Mouse (Mus musculus) liver, embryonic 14.5 days (tissue): ENCODE data around the gene Olfm1. TPM values are rescaled to one million over a fixed set of nuclear protein-coding genes. Genes with fewer than 3 reads are reported as not detected.

ENCODE experiments used
- ATAC-seq: fragments of 200-750 bp; cut with Nextera tagmentation; 2 replicates; pipeline ENCODE4 v1.8.0; 2017; ENCODE audit warnings: moderate number of reproducible peaks, mild to moderate bottlenecking, moderate library complexity; ENCODE audit not compliant: insufficient read depth
- DNase-seq, 3 experiments: peaks; one replicate each; pipeline ENCODE4 v3.0.0-alpha.2; 2012 to 2013; ENCODE audit warnings: low read depth in 3 of 3, low spot score in 3 of 3
- H3K27ac ChIP-seq: fragments of 300-500 bp; sonication (generic); 2 replicates; pipeline ENCODE4 v1.5.1; 2014; ENCODE audit warnings: moderate library complexity, mild to moderate bottlenecking, control low read depth, inconsistent platforms
- H3K27me3 ChIP-seq: fragments of 300-500 bp; sonication (generic); 2 replicates; pipeline ENCODE4 v1.6.1; 2014; ENCODE audit warnings: mild to moderate bottlenecking, low read length, moderate library complexity; ENCODE audit not compliant: control insufficient read depth, insufficient read depth
- H3K36me3 ChIP-seq: fragments of 300-500 bp; sonication (generic); replicated peaks from 2 replicates; pipeline ENCODE4 v1.6.1; 2014; ENCODE audit warnings: low read depth; ENCODE audit not compliant: control insufficient read depth, insufficient read depth
- H3K4me1 ChIP-seq, 2 experiments: fragments of 200-500 bp in 1 of 2; fragments of 300-500 bp in 1 of 2; sonication (generic) in 1 of 2; replicated peaks; 2 replicates each; pipeline ENCODE4 v1.6.1; 2012 to 2014; ENCODE audit warnings: antibody characterized with exemption in 1 of 2, inconsistent platforms in 1 of 2, low read length in 1 of 2; ENCODE audit not compliant: control insufficient read depth in 2 of 2, insufficient read depth in 2 of 2
- H3K4me2 ChIP-seq: fragments of 300-500 bp; sonication (generic); 2 replicates; pipeline ENCODE4 v1.6.1; 2014; ENCODE audit warnings: low read depth, mild to moderate bottlenecking, control low read depth, moderate library complexity
- H3K4me3 ChIP-seq, 2 experiments: fragments of 200-500 bp in 1 of 2; fragments of 300-500 bp in 1 of 2; sonication (generic) in 1 of 2; 2 replicates each; pipeline ENCODE4 v1.5.1; 2012 to 2014; ENCODE audit warnings: low read depth in 2 of 2, low read length in 2 of 2, mild to moderate bottlenecking in 2 of 2, control low read depth in 1 of 2, inconsistent platforms in 1 of 2, moderate library complexity in 1 of 2; ENCODE audit not compliant: insufficient read depth in 1 of 2
- H3K9ac ChIP-seq: fragments of 300-500 bp; sonication (generic); replicated peaks from 2 replicates; pipeline ENCODE4 v1.6.1; 2014; ENCODE audit warnings: mild to moderate bottlenecking, control low read depth, moderate library complexity
- H3K9me3 ChIP-seq: fragments of 300-500 bp; sonication (generic); 2 replicates; pipeline ENCODE4 v1.6.1; 2016; ENCODE audit warnings: low read length, mixed read lengths; ENCODE audit not compliant: control insufficient read depth
- CTCF ChIP-seq: IDR thresholded peaks from 2 replicates; pipeline ENCODE4 v1.5.1; 2016; ENCODE audit warnings: antibody characterized with exemption, low read depth, control low read depth
- EP300 ChIP-seq: IDR thresholded peaks from 2 replicates; pipeline ENCODE4 v1.6.1; 2016; ENCODE audit warnings: antibody characterized with exemption, low read depth
- WGBS: fragments of 180-500 bp; shearing (Covaris S2); extraction: QIAGEN DNeasy Blood & Tissue Kit; methylation state at CpG from one replicate; pipeline ENCODE4 v1.1.7; 2014; ENCODE audit not compliant: insufficient replicate concordance; 5-methylcytosine and 5-hydroxymethylcytosine counted together
- polyA plus RNA-seq, 2 experiments: library from polyadenylated mRNA; depleted of rRNA in 1 of 2; stranded (reverse) in 1 of 2; unstranded in 1 of 2; fragments of >200 nt; fragmentation: Nextera tagmentation in 1 of 2; extraction: Ambion mirVana in 1 of 2; gene quantifications; 2 replicates each; pipeline versions ENCODE4 v1.2.1 to v1.2.3; 2012 to 2014

The Olfm1 gene
- polyA plus RNA-seq, 2 experiments, result 2.5 to 2.6 TPM

GRCm38 (mm10) chr2:28270561-28270960 lies 77.8 kb downstream of the Olfm1 start:
- no peak for TF ChIP-seq EP300
- TF ChIP-seq CTCF, result no peak
- Histone ChIP-seq H3K4me3 (no peak overlapping the region), H3K9me3 (no peaks in the 10 kb centered on the region), H3K27ac (no peak overlapping the region), H3K36me3 (no peaks in the 10 kb centered on the region), H3K9ac (no peak overlapping the region), H3K27me3 (no peaks in the 10 kb centered on the region), H3K4me2 (no peak overlapping the region), H3K4me1 (no peaks in the 10 kb centered on the region)
- DNase-seq (no peak), ATAC-seq (no peak)
- WGBS, result 26% methylated on average over 4 of the region's 4 CpGs

GRCm38 (mm10) chr2:28272218-28272965 lies 79.6 kb downstream of the Olfm1 start:
- no peaks in the 10 kb centered on the region for H3K36me3 ChIP-seq
- ATAC-seq (no peak), DNase-seq (no peak)
- no peak overlapping the region for H3K9ac ChIP-seq
- no peaks in the 10 kb centered on the region for H3K9me3 ChIP-seq
- H3K4me1 ChIP-seq, result no peaks in the 10 kb centered on the region
- 60% methylated on average over 11 of the region's 11 CpGs for WGBS
- TF ChIP-seq EP300 (no peak), CTCF (no peak)
- H3K27ac ChIP-seq, result no peak overlapping the region
- no peak overlapping the region for H3K4me2 ChIP-seq
- no peak overlapping the region for H3K4me3 ChIP-seq
- no peaks in the 10 kb centered on the region for H3K27me3 ChIP-seq

- DNase-seq, result no peak
- H3K36me3 ChIP-seq, result no peaks in the 10 kb centered on the region
- no peak for ATAC-seq
- TF ChIP-seq EP300, result no peak
- no peak for TF ChIP-seq CTCF
- H3K4me3 ChIP-seq, result no peak overlapping the region
- H3K27me3 ChIP-seq, result no peaks in the 10 kb centered on the region
- no peaks in the 10 kb centered on the region for H3K4me1 ChIP-seq
- no peak overlapping the region for H3K27ac ChIP-seq
- 66% methylated on average over 5 of the region's 5 CpGs for WGBS
- no peak overlapping the region for H3K4me2 ChIP-seq
- no peak overlapping the region for H3K9ac ChIP-seq
- H3K9me3 ChIP-seq, result no peaks in the 10 kb centered on the region
Measured at GRCm38 (mm10) chr2:28274006-28274405, 81.2 kb downstream of the Olfm1 start.

GRCm38 (mm10) chr2:28275345-28275744 lies 82.6 kb downstream of the Olfm1 start:
- ATAC-seq (no peak), DNase-seq (no peak)
- no peaks in the 10 kb centered on the region for H3K9me3 ChIP-seq

GRCm38 (mm10) chr2:28278150-28278549 lies 85.4 kb downstream of the Olfm1 start:
- Histone ChIP-seq H3K9ac (no peak overlapping the region), H3K27me3 (no peaks in the 10 kb centered on the region), H3K9me3 (no peaks in the 10 kb centered on the region), H3K4me3 (no peak overlapping the region), H3K4me2 (no peak overlapping the region), H3K4me1 (no peaks in the 10 kb centered on the region), H3K27ac (no peak overlapping the region), H3K36me3 (no peaks in the 10 kb centered on the region)
- 5% methylated on average over 7 of the region's 7 CpGs for WGBS
- peak; percentile 80 for TF ChIP-seq CTCF
- no peak for TF ChIP-seq EP300
- ATAC-seq (no peak), DNase-seq (peak; percentile 11 to 17 (median 14))

More at GRCm38 (mm10) chr2:28275345-28275744, 82.6 kb downstream of the Olfm1 start:
- TF ChIP-seq EP300, result no peak
- no peak for TF ChIP-seq CTCF
- H3K4me1 ChIP-seq, result no peaks in the 10 kb centered on the region
- no peak overlapping the region for H3K4me3 ChIP-seq
- no peak overlapping the region for H3K27ac ChIP-seq
- no peaks in the 10 kb centered on the region for H3K27me3 ChIP-seq
- no peak overlapping the region for H3K9ac ChIP-seq
- H3K4me2 ChIP-seq, result no peak overlapping the region
- WGBS, result 50% methylated on average over 3 of the region's 3 CpGs
- no peaks in the 10 kb centered on the region for H3K36me3 ChIP-seq
